Mouse (Mus musculus) kidney, embryonic 15.5 days (tissue): ENCODE measurements at regions not wholly inside any gene's neighbourhood (a gene's known extent, or its start where the extent isn't known, plus 50 kb on each side); places are given as distances from the start of the nearest gene placed in this dataset.

Experiments used
- ATAC-seq: fragments of 200-750 bp; cut with Nextera tagmentation; replicated peaks from 2 replicates; pipeline ENCODE4 v1.8.0; 2017; ENCODE audit warnings: moderate TSS enrichment; ENCODE audit not compliant: low FRiP score
- H3K27ac ChIP-seq: fragments of 300-500 bp; sonication (generic); 2 replicates; pipeline ENCODE4 v1.5.1; 2015; ENCODE audit warnings: mild to moderate bottlenecking, inconsistent platforms
- H3K27me3 ChIP-seq: fragments of 300-500 bp; sonication (generic); 2 replicates; pipeline ENCODE4 v1.6.1; 2015; ENCODE audit warnings: inconsistent platforms
- H3K36me3 ChIP-seq: fragments of 300-500 bp; sonication (generic); 2 replicates; pipeline ENCODE4 v1.6.1; 2015; ENCODE audit warnings: inconsistent platforms
- H3K4me1 ChIP-seq: fragments of 300-500 bp; sonication (generic); 2 replicates; pipeline ENCODE4 v1.6.1; 2015; ENCODE audit warnings: inconsistent platforms
- H3K4me2 ChIP-seq: fragments of 300-500 bp; sonication (generic); 2 replicates; pipeline ENCODE4 v1.6.1; 2015; ENCODE audit warnings: moderate library complexity, mild to moderate bottlenecking, inconsistent platforms
- H3K4me3 ChIP-seq: fragments of 300-500 bp; sonication (generic); replicated peaks from 2 replicates; pipeline ENCODE4 v1.5.1; 2015; ENCODE audit warnings: mild to moderate bottlenecking, inconsistent platforms
- H3K9ac ChIP-seq: fragments of 300-500 bp; sonication (generic); 2 replicates; pipeline ENCODE4 v1.6.1; 2015; ENCODE audit warnings: mild to moderate bottlenecking, inconsistent platforms
- H3K9me3 ChIP-seq: fragments of 300-500 bp; sonication (generic); replicated peaks from 2 replicates; pipeline ENCODE4 v1.6.1; 2016; ENCODE audit warnings: inconsistent platforms
- WGBS: fragments of 180-500 bp; shearing (Covaris S2); methylation state at CpG from one replicate; pipeline ENCODE4 v1.1.7; 2015; ENCODE audit warnings: mixed read lengths; 5-methylcytosine and 5-hydroxymethylcytosine counted together

- no peak; the same call in 1 of the 2 replicates for ATAC-seq
- no peaks in the 10 kb centered on the region for H3K4me1 ChIP-seq
- H3K9ac ChIP-seq = no peak overlapping the region
- H3K36me3 ChIP-seq = no peaks in the 10 kb centered on the region
- H3K27me3 ChIP-seq = no peaks in the 10 kb centered on the region
- H3K27ac ChIP-seq = no peak overlapping the region
- no peak overlapping the region for H3K4me3 ChIP-seq
- H3K9me3 ChIP-seq = no peaks in the 10 kb centered on the region
- H3K4me2 ChIP-seq = no peak overlapping the region
- WGBS = 38% methylated on average over 10 of the region's 10 CpGs
Measured at GRCm38 (mm10) chr10:25857954-25858616, 220.0 kb upstream of the Gm9767 start.

GRCm38 (mm10) chr10:25844348-25844747 is 233.7 kb upstream of the Gm9767 start:
- Histone ChIP-seq H3K36me3 (no peaks in the 10 kb centered on the region), H3K9me3 (no peaks in the 10 kb centered on the region)
- ATAC-seq = no peak

GRCm38 (mm10) chr10:25829275-25829674 is 248.8 kb upstream of the Gm9767 start:
- ATAC-seq = no peak
- Histone ChIP-seq H3K4me1 (no peaks in the 10 kb centered on the region), H3K9ac (no peak overlapping the region), H3K27ac (no peak overlapping the region), H3K27me3 (no peaks in the 10 kb centered on the region), H3K9me3 (no peaks in the 10 kb centered on the region), H3K4me2 (no peak overlapping the region), H3K36me3 (no peaks in the 10 kb centered on the region), H3K4me3 (no peak overlapping the region)
- 80% methylated on average over 2 of the region's 2 CpGs for WGBS

More at GRCm38 (mm10) chr10:25844348-25844747, 233.7 kb upstream of the Gm9767 start:
- H3K4me3 ChIP-seq = no peak overlapping the region
- H3K27me3 ChIP-seq = no peaks in the 10 kb centered on the region
- no peaks in the 10 kb centered on the region for H3K4me1 ChIP-seq
- no peak overlapping the region for H3K4me2 ChIP-seq
- no peak overlapping the region for H3K9ac ChIP-seq
- H3K27ac ChIP-seq = no peak overlapping the region

GRCm38 (mm10) chr10:25804223-25804622 is 268.2 kb upstream of the Smlr1 start:
- WGBS = 81% methylated on average over 3 of the region's 3 CpGs

GRCm38 (mm10) chr10:25801499-25801898 is 265.4 kb upstream of the Smlr1 start:
- no peaks in the 10 kb centered on the region for H3K27me3 ChIP-seq
- no peaks in the 10 kb centered on the region for H3K9me3 ChIP-seq
- H3K36me3 ChIP-seq = no peaks in the 10 kb centered on the region
- no peak overlapping the region for H3K27ac ChIP-seq
- no peak for ATAC-seq
- WGBS = 61% methylated on average over 2 of the region's 2 CpGs
- H3K4me1 ChIP-seq = no peaks in the 10 kb centered on the region
- no peak overlapping the region for H3K4me3 ChIP-seq
- H3K9ac ChIP-seq = no peak overlapping the region
- no peak overlapping the region for H3K4me2 ChIP-seq

More at GRCm38 (mm10) chr10:25804223-25804622, 268.2 kb upstream of the Smlr1 start:
- no peaks in the 10 kb centered on the region for H3K27me3 ChIP-seq
- H3K9ac ChIP-seq = no peak overlapping the region
- H3K9me3 ChIP-seq = no peaks in the 10 kb centered on the region
- no peak overlapping the region for H3K4me3 ChIP-seq
- no peak overlapping the region for H3K4me2 ChIP-seq
- H3K36me3 ChIP-seq = no peaks in the 10 kb centered on the region
- no peak for ATAC-seq
- H3K4me1 ChIP-seq = no peaks in the 10 kb centered on the region
- no peak overlapping the region for H3K27ac ChIP-seq

GRCm38 (mm10) chr10:25798881-25799280 is 262.8 kb upstream of the Smlr1 start:
- 100% methylated on average over 2 of the region's 2 CpGs for WGBS
- H3K27ac ChIP-seq = no peak overlapping the region
- no peaks in the 10 kb centered on the region for H3K4me1 ChIP-seq
- no peaks in the 10 kb centered on the region for H3K9me3 ChIP-seq
- no peak for ATAC-seq
- H3K4me2 ChIP-seq = no peak overlapping the region
- H3K27me3 ChIP-seq = no peaks in the 10 kb centered on the region
- H3K9ac ChIP-seq = no peak overlapping the region
- no peak overlapping the region for H3K4me3 ChIP-seq
- no peaks in the 10 kb centered on the region for H3K36me3 ChIP-seq

GRCm38 (mm10) chr10:25790363-25790821 is 254.3 kb upstream of the Smlr1 start:
- no peak overlapping the region for H3K27ac ChIP-seq
- no peaks in the 10 kb centered on the region for H3K4me1 ChIP-seq
- no peak for ATAC-seq
- H3K9me3 ChIP-seq = no peaks in the 10 kb centered on the region
- no peaks in the 10 kb centered on the region for H3K27me3 ChIP-seq
- H3K9ac ChIP-seq = no peak overlapping the region
- H3K4me3 ChIP-seq = no peak overlapping the region
- H3K36me3 ChIP-seq = no peaks in the 10 kb centered on the region
- H3K4me2 ChIP-seq = no peak overlapping the region
- WGBS = 78% methylated on average over 3 of the region's 3 CpGs

- no peak overlapping the region for H3K9ac ChIP-seq
- H3K9me3 ChIP-seq = no peaks in the 10 kb centered on the region
- no peaks in the 10 kb centered on the region for H3K4me1 ChIP-seq
- no peak overlapping the region for H3K4me2 ChIP-seq
- H3K27ac ChIP-seq = no peak overlapping the region
- no peaks in the 10 kb centered on the region for H3K36me3 ChIP-seq
- H3K27me3 ChIP-seq = no peaks in the 10 kb centered on the region
- ATAC-seq = no peak
- WGBS = 54% methylated on average over 6 of the region's 6 CpGs
- no peak overlapping the region for H3K4me3 ChIP-seq
Measured at GRCm38 (mm10) chr10:25788660-25789059, 252.6 kb upstream of the Smlr1 start.

- H3K27ac ChIP-seq = no peak overlapping the region
- WGBS = 83% methylated on average over 4 of the region's 4 CpGs
- no peaks in the 10 kb centered on the region for H3K36me3 ChIP-seq
Measured at GRCm38 (mm10) chr10:25788004-25788403, 251.9 kb upstream of the Smlr1 start.

GRCm38 (mm10) chr10:25783861-25784260 is 247.8 kb upstream of the Smlr1 start:
- H3K4me2 ChIP-seq = no peak overlapping the region
- no peaks in the 10 kb centered on the region for H3K36me3 ChIP-seq
- H3K27ac ChIP-seq = no peak overlapping the region
- H3K4me3 ChIP-seq = no peak overlapping the region
- H3K9me3 ChIP-seq = no peaks in the 10 kb centered on the region
- H3K4me1 ChIP-seq = no peaks in the 10 kb centered on the region
- no peak overlapping the region for H3K9ac ChIP-seq
- H3K27me3 ChIP-seq = no peaks in the 10 kb centered on the region
- WGBS = 55% methylated on average over 3 of the region's 3 CpGs
- no peak for ATAC-seq

More at GRCm38 (mm10) chr10:25788004-25788403, 251.9 kb upstream of the Smlr1 start:
- Histone ChIP-seq H3K27me3 (no peaks in the 10 kb centered on the region), H3K9me3 (no peaks in the 10 kb centered on the region), H3K9ac (no peak overlapping the region), H3K4me3 (no peak overlapping the region), H3K4me1 (no peaks in the 10 kb centered on the region), H3K4me2 (no peak overlapping the region)
- no peak for ATAC-seq

- WGBS = 94% methylated on average over 4 of the region's 4 CpGs
- Histone ChIP-seq H3K27me3 (no peaks in the 10 kb centered on the region), H3K36me3 (no peaks in the 10 kb centered on the region), H3K9ac (no peak overlapping the region), H3K4me2 (no peak overlapping the region), H3K27ac (no peak overlapping the region), H3K4me1 (no peaks in the 10 kb centered on the region), H3K4me3 (no peak overlapping the region), H3K9me3 (no peaks in the 10 kb centered on the region)
- ATAC-seq = no peak
Measured at GRCm38 (mm10) chr10:25779476-25779875, 243.4 kb upstream of the Smlr1 start.

GRCm38 (mm10) chr10:25777717-25778116 is 241.7 kb upstream of the Smlr1 start:
- 64% methylated on average over 2 of the region's 2 CpGs for WGBS
- H3K4me1 ChIP-seq = no peaks in the 10 kb centered on the region
- no peak overlapping the region for H3K4me3 ChIP-seq
- no peaks in the 10 kb centered on the region for H3K27me3 ChIP-seq
- H3K36me3 ChIP-seq = no peaks in the 10 kb centered on the region
- no peaks in the 10 kb centered on the region for H3K9me3 ChIP-seq
- no peak for ATAC-seq
- H3K27ac ChIP-seq = no peak overlapping the region
- no peak overlapping the region for H3K4me2 ChIP-seq
- H3K9ac ChIP-seq = no peak overlapping the region

- H3K4me2 ChIP-seq = no peak overlapping the region
- H3K9ac ChIP-seq = no peak overlapping the region
- no peaks in the 10 kb centered on the region for H3K9me3 ChIP-seq
- H3K36me3 ChIP-seq = no peaks in the 10 kb centered on the region
- WGBS = 93% methylated on average over 11 of the region's 11 CpGs
- no peak for ATAC-seq
- no peak overlapping the region for H3K27ac ChIP-seq
- no peaks in the 10 kb centered on the region for H3K4me1 ChIP-seq
- H3K4me3 ChIP-seq = no peak overlapping the region
- no peaks in the 10 kb centered on the region for H3K27me3 ChIP-seq
Measured at GRCm38 (mm10) chr10:25776697-25777096, 240.6 kb upstream of the Smlr1 start.
